Mouse (Mus musculus) C2C12 (cell line): ENCODE data around the gene Afmid. TPM values are rescaled to one million over a fixed set of nuclear protein-coding genes. Genes with fewer than 3 reads are reported as not detected.

Experiments
- H3K27me3 ChIP-seq: one replicate; pipeline ENCODE4 v1.6.1; 2011; ENCODE audit not compliant: control insufficient read depth, insufficient read depth, insufficient read length
- H3K36me3 ChIP-seq: one replicate; pipeline ENCODE4 v1.6.1; 2011; ENCODE audit not compliant: control insufficient read depth, insufficient read depth
- H3K4me3 ChIP-seq: one replicate; pipeline ENCODE4 v1.5.1; 2011; ENCODE audit warnings: mild to moderate bottlenecking, control low read depth; ENCODE audit not compliant: poor library complexity, insufficient read depth, severe bottlenecking
- H3K79me2 ChIP-seq: one replicate; pipeline ENCODE4 v1.6.1; 2011; ENCODE audit not compliant: control insufficient read depth, insufficient read depth
- H3K79me3 ChIP-seq: one replicate; pipeline ENCODE4 v1.6.1; 2011; ENCODE audit warnings: low read depth, control low read depth
- H3ac ChIP-seq: one replicate; pipeline ENCODE3; 2011; ENCODE audit warnings: low read depth; ENCODE audit not compliant: control insufficient read depth, insufficient read length
- CEBPB ChIP-seq: IDR thresholded peaks from one replicate; pipeline ENCODE4 v1.6.1; 2011; ENCODE audit warnings: low read depth, mild to moderate bottlenecking, control low read depth, moderate library complexity
- CTCF ChIP-seq: IDR thresholded peaks from one replicate; pipeline ENCODE4 v1.5.1; 2011; ENCODE audit not compliant: control insufficient read depth, insufficient read depth, insufficient read length
- FOSL1 ChIP-seq: IDR thresholded peaks from one replicate; pipeline ENCODE4 v1.8.0; 2011; ENCODE audit warnings: mild to moderate bottlenecking, low read length; ENCODE audit not compliant: poor library complexity, insufficient read depth, severe bottlenecking
- MAX ChIP-seq: IDR thresholded peaks from one replicate; pipeline ENCODE4 v1.6.1; 2011; ENCODE audit warnings: mild to moderate bottlenecking, control low read depth
- MYOD1 ChIP-seq: IDR thresholded peaks from one replicate; pipeline ENCODE4 v1.6.1; 2011; ENCODE audit warnings: low read depth; ENCODE audit not compliant: control insufficient read depth, insufficient read length
- MYOG ChIP-seq: IDR thresholded peaks from one replicate; pipeline ENCODE4 v1.6.1; 2011; ENCODE audit not compliant: control insufficient read depth, insufficient read length; ENCODE audit errors: extremely low read depth
- USF1 ChIP-seq: IDR thresholded peaks from one replicate; pipeline ENCODE4 v1.6.1; 2011; ENCODE audit warnings: low read depth, mild to moderate bottlenecking, control low read depth, moderate library complexity
- polyA plus RNA-seq: library from polyadenylated mRNA; unstranded; fragments of >200 nt; fragmentation: generic; extraction: Trizol; gene quantifications from one replicate; pipeline ENCODE4 v1.2.1, GENCODE M21; 2012; ENCODE audit warnings: missing spikeins

Gene Afmid
- polyA plus RNA-seq, 1 experiment = 3.2 TPM

DNA sequence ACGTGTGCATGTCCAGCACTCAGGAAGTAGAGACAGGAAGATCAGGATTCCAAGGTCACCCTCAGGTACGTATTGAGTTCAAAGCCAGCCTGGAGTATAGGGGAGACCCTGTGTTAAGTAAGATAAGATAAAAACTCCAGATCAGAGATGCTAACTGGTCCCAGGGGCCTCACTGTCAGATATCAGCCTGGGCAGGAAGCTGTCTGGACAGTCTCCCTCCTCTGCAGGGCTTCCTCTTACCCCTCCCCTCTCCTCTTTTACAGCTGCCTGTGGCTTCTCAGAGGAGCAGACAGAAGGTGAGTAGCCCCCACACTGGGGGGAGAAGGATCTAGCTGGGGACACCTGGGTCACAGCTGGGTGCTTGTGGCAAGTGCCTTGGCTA is 27.6 kb upstream of the Afmid start:
- H3ac ChIP-seq = no peak overlapping the region
- H3K4me3 ChIP-seq = no peak overlapping the region
- H3K79me3 ChIP-seq = no peaks in the 10 kb centered on the region
- H3K36me3 ChIP-seq = no peaks in the 10 kb centered on the region
- no peaks in the 10 kb centered on the region for H3K79me2 ChIP-seq
- H3K27me3 ChIP-seq = no peaks in the 10 kb centered on the region
- TF ChIP-seq CTCF = no peak
- TF ChIP-seq MYOG = no peak
- no peak for TF ChIP-seq MYOD1
- TF ChIP-seq FOSL1 = no peak
- no peak for TF ChIP-seq USF1
- no peak for TF ChIP-seq MAX
- TF ChIP-seq CEBPB = no peak

DNA sequence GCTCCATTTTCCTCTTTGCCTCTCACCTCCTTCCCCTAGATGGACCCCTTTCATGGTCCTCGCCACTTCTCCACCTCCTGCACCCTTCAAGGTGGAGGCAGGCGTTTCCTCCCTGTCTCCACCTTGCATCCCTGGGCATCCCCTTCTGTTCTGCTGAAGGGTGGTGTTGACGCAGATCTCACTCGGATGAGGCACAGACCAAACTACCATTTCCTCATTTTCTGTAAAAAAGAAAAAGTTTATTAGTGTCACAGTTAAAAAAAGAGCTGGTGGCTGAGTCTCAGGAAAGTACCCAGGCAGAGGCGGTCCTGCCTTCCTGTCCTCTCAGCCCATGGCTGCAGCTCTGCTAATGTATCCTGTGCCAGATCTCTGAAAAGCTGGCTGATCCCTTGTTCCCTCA is 26.6 kb upstream of the Afmid start:
- H3K27me3 ChIP-seq = no peaks in the 10 kb centered on the region
- H3K79me3 ChIP-seq = no peaks in the 10 kb centered on the region
- H3K79me2 ChIP-seq = no peaks in the 10 kb centered on the region
- no peaks in the 10 kb centered on the region for H3K36me3 ChIP-seq
- no peak overlapping the region for H3ac ChIP-seq
- TF ChIP-seq MYOG (no peak), MYOD1 (no peak), USF1 (no peak), CTCF (no peak), CEBPB (no peak), MAX (no peak), FOSL1 (no peak)
- H3K4me3 ChIP-seq = no peak overlapping the region

DNA sequence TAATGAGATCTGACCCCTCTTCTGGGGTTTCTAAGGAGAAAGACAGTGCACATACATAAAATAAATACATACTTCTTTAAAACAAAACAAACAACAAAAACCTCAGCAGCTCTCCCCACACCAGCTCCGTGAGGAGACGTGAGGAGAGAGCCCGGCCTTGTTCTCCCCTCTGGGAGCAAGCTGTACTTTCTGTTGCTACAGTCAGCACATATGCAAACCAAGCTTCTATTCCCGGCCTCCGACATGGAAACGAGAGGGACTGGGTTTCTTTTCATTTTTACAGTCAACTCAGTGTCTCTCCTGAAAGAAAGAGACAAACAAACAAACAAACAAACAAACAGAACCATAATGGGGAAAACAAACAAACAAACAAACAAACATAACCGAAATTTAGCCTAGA is 25.7 kb upstream of the Afmid start:
- H3K36me3 ChIP-seq = no peaks in the 10 kb centered on the region

DNA sequence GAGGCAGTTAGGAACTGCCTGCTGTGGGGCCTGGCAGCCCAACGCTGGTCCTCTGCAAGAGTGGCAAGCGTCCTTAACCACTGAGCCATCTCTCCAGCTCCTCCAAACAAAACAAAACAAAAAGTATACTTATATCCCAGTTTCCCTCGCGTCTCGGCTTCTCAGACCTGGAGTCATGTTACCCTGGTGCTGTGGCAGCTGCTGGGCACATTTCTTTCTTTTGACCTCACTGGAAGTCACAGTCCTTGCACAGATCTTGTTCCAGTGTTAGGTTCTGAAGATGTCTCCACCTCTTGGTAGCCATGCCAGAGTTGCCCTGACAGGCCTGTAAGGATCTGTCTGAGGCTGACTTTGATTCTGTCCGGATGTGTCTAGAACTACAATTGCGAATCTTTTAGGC is 24.1 kb upstream of the Afmid start:
- no peak overlapping the region for H3K4me3 ChIP-seq
- no peaks in the 10 kb centered on the region for H3K79me3 ChIP-seq
- TF ChIP-seq CTCF (no peak), USF1 (no peak), MYOD1 (peak; percentile 49)

More for the DNA sequence above, 25.7 kb upstream of the Afmid start:
- Histone ChIP-seq H3K79me3 (no peaks in the 10 kb centered on the region), H3ac (no peak overlapping the region), H3K27me3 (no peaks in the 10 kb centered on the region), H3K4me3 (no peak overlapping the region), H3K79me2 (no peaks in the 10 kb centered on the region)
- no peak for TF ChIP-seq CEBPB
- TF ChIP-seq MYOD1 = no peak
- TF ChIP-seq CTCF = no peak
- no peak for TF ChIP-seq MYOG
- TF ChIP-seq FOSL1 = no peak
- no peak for TF ChIP-seq MAX
- TF ChIP-seq USF1 = no peak

DNA sequence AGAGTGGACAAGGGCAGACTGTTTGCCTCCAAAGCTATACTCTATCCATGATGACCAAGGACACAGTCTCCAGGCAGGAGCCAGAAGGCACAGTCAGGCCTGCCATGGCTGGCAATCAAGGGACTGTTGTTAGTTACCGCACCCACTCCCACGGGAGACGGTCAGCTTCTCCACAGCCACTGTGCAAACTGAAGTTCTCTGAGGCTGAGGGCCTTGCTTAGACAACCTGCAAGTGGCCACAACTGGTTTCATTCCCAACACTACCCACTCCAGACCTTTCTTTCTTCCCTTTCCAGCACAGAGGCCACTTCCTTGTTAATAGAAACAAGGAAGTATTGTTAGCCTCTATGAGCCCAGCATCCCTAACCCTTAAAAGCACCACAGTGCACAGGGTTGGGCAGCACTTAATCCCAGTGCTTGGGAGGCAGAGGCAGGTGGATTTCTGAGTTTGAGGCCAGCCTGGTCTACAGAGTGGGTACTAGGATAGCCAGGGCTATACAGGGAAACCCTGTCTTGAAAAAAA is 22.5 kb upstream of the Afmid start:
- H3K4me3 ChIP-seq = no peak overlapping the region

More for the DNA sequence above, 24.1 kb upstream of the Afmid start:
- no peak overlapping the region for H3ac ChIP-seq
- H3K79me2 ChIP-seq = no peaks in the 10 kb centered on the region
- no peaks in the 10 kb centered on the region for H3K36me3 ChIP-seq
- no peaks in the 10 kb centered on the region for H3K27me3 ChIP-seq

DNA sequence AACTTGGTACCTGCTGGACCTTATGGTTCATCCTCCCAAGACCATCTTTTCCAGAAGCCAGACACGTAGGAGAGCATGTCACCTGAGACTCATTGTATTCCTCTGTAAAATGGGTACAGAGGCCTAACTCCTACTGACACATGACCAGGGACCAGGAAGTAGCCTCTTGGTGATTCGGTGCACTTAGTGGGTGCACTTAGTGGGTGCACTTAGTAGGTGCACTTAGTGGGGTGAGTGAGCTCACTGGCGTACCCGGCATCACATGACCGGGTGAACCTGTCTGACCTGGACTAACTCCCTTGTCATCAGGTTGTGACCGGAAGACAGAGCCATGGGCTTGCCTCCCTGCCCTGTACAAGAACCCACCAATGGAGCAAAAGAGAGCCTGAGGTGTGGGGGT is 18.9 kb upstream of the Afmid start:
- Histone ChIP-seq H3K4me3 (no peak overlapping the region), H3K36me3 (peaks cover 6% of the 10 kb centered on the region)
- TF ChIP-seq MYOD1 = no peak
- TF ChIP-seq CEBPB = no peak
- TF ChIP-seq FOSL1 = no peak
- TF ChIP-seq MYOG = no peak
- no peak for TF ChIP-seq CTCF
- TF ChIP-seq USF1 = no peak
- TF ChIP-seq MAX = no peak

More for the DNA sequence above, 22.5 kb upstream of the Afmid start:
- H3ac ChIP-seq = no peak overlapping the region
- no peaks in the 10 kb centered on the region for H3K79me3 ChIP-seq
- H3K27me3 ChIP-seq = no peaks in the 10 kb centered on the region
- no peak for TF ChIP-seq USF1
- no peak for TF ChIP-seq CTCF
- no peak for TF ChIP-seq MYOD1
- TF ChIP-seq CEBPB = no peak
- TF ChIP-seq MYOG = no peak
- no peak for TF ChIP-seq MAX
- TF ChIP-seq FOSL1 = no peak
- no peaks in the 10 kb centered on the region for H3K79me2 ChIP-seq
- H3K36me3 ChIP-seq = no peaks in the 10 kb centered on the region

More for the DNA sequence above, 18.9 kb upstream of the Afmid start:
- H3K79me2 ChIP-seq = peaks cover 24% of the 10 kb centered on the region
- H3K27me3 ChIP-seq = no peaks in the 10 kb centered on the region
- H3ac ChIP-seq = no peak overlapping the region
- H3K79me3 ChIP-seq = peaks cover 8% of the 10 kb centered on the region
